Mouse (Mus musculus): ENCODE measurements at regions not wholly inside any gene's neighbourhood (a gene's known extent, or its start where the extent isn't known, plus 50 kb on each side); places are given as distances from the start of the nearest gene placed in this dataset.

GRCm38 (mm10) chr14:99612114-99612513 lies 313.6 kb downstream of the Klf5 start:
- TF ChIP-seq CHD2 (IDR thresholded peaks at IDR 0.05; ENCODE audit: low read depth, low read length): no peak
- TF ChIP-seq ZC3H11A (IDR thresholded peaks at IDR 0.05; ENCODE audit: borderline replicate concordance, low read depth, low read length): no peak

Data from ES-E14 (cell line).